Mouse (Mus musculus) liver, embryonic 14.5 days (tissue): Measurements from ENCODE around the gene Adam17. TPM values are rescaled to one million over a fixed set of nuclear protein-coding genes. Genes with fewer than 3 reads are reported as not detected.

ENCODE experiments used
- ATAC-seq: fragments of 200-750 bp; cut with Nextera tagmentation; 2 replicates; pipeline ENCODE4 v1.8.0; 2017; ENCODE audit warnings: moderate number of reproducible peaks, mild to moderate bottlenecking, moderate library complexity; ENCODE audit not compliant: insufficient read depth
- DNase-seq, 3 experiments: peaks; one replicate each; pipeline ENCODE4 v3.0.0-alpha.2; 2012 to 2013; ENCODE audit warnings: low read depth in 3 of 3, low spot score in 3 of 3
- H3K27ac ChIP-seq: fragments of 300-500 bp; sonication (generic); 2 replicates; pipeline ENCODE4 v1.5.1; 2014; ENCODE audit warnings: moderate library complexity, mild to moderate bottlenecking, control low read depth, inconsistent platforms
- H3K27me3 ChIP-seq: fragments of 300-500 bp; sonication (generic); 2 replicates; pipeline ENCODE4 v1.6.1; 2014; ENCODE audit warnings: mild to moderate bottlenecking, low read length, moderate library complexity; ENCODE audit not compliant: control insufficient read depth, insufficient read depth
- H3K36me3 ChIP-seq: fragments of 300-500 bp; sonication (generic); replicated peaks from 2 replicates; pipeline ENCODE4 v1.6.1; 2014; ENCODE audit warnings: low read depth; ENCODE audit not compliant: control insufficient read depth, insufficient read depth
- H3K4me1 ChIP-seq, 2 experiments: fragments of 200-500 bp in 1 of 2; fragments of 300-500 bp in 1 of 2; sonication (generic) in 1 of 2; replicated peaks; 2 replicates each; pipeline ENCODE4 v1.6.1; 2012 to 2014; ENCODE audit warnings: antibody characterized with exemption in 1 of 2, inconsistent platforms in 1 of 2, low read length in 1 of 2; ENCODE audit not compliant: control insufficient read depth in 2 of 2, insufficient read depth in 2 of 2
- H3K4me2 ChIP-seq: fragments of 300-500 bp; sonication (generic); 2 replicates; pipeline ENCODE4 v1.6.1; 2014; ENCODE audit warnings: low read depth, mild to moderate bottlenecking, control low read depth, moderate library complexity
- H3K4me3 ChIP-seq, 2 experiments: fragments of 200-500 bp in 1 of 2; fragments of 300-500 bp in 1 of 2; sonication (generic) in 1 of 2; 2 replicates each; pipeline ENCODE4 v1.5.1; 2012 to 2014; ENCODE audit warnings: low read depth in 2 of 2, low read length in 2 of 2, mild to moderate bottlenecking in 2 of 2, control low read depth in 1 of 2, inconsistent platforms in 1 of 2, moderate library complexity in 1 of 2; ENCODE audit not compliant: insufficient read depth in 1 of 2
- H3K9ac ChIP-seq: fragments of 300-500 bp; sonication (generic); replicated peaks from 2 replicates; pipeline ENCODE4 v1.6.1; 2014; ENCODE audit warnings: mild to moderate bottlenecking, control low read depth, moderate library complexity
- H3K9me3 ChIP-seq: fragments of 300-500 bp; sonication (generic); 2 replicates; pipeline ENCODE4 v1.6.1; 2016; ENCODE audit warnings: low read length, mixed read lengths; ENCODE audit not compliant: control insufficient read depth
- CTCF ChIP-seq: IDR thresholded peaks from 2 replicates; pipeline ENCODE4 v1.5.1; 2016; ENCODE audit warnings: antibody characterized with exemption, low read depth, control low read depth
- EP300 ChIP-seq: IDR thresholded peaks from 2 replicates; pipeline ENCODE4 v1.6.1; 2016; ENCODE audit warnings: antibody characterized with exemption, low read depth
- WGBS: fragments of 180-500 bp; shearing (Covaris S2); extraction: QIAGEN DNeasy Blood & Tissue Kit; methylation state at CpG from one replicate; pipeline ENCODE4 v1.1.7; 2014; ENCODE audit not compliant: insufficient replicate concordance; 5-methylcytosine and 5-hydroxymethylcytosine counted together
- polyA plus RNA-seq, 2 experiments: library from polyadenylated mRNA; depleted of rRNA in 1 of 2; stranded (reverse) in 1 of 2; unstranded in 1 of 2; fragments of >200 nt; fragmentation: Nextera tagmentation in 1 of 2; extraction: Ambion mirVana in 1 of 2; gene quantifications; 2 replicates each; pipeline versions ENCODE4 v1.2.1 to v1.2.3; 2012 to 2014

The Adam17 gene
- polyA plus RNA-seq, 2 experiments = 9.4 to 14.0 TPM

GRCm38 (mm10) chr12:21322296-21322695 is 51.1 kb downstream of the Adam17 start:
- 80% methylated on average over 4 of the region's 4 CpGs for WGBS
- H3K27me3 ChIP-seq = no peaks in the 10 kb centered on the region
- no peak overlapping the region for H3K4me2 ChIP-seq
- no peak for ATAC-seq
- no peak overlapping the region for H3K4me3 ChIP-seq
- no peak overlapping the region for H3K27ac ChIP-seq
- H3K4me1 ChIP-seq = peaks cover 0 to 3% of the 10 kb centered on the region in 2 experiments; a peak in 2 of 4 replicates
- no peak for TF ChIP-seq EP300
- H3K9me3 ChIP-seq = no peaks in the 10 kb centered on the region
- peaks cover 22% of the 10 kb centered on the region for H3K36me3 ChIP-seq
- no peak overlapping the region for H3K9ac ChIP-seq
- no peak for DNase-seq

- Histone ChIP-seq H3K4me2 (no peak overlapping the region), H3K27ac (no peak overlapping the region), H3K4me3 (no peak overlapping the region), H3K36me3 (peaks cover 18% of the 10 kb centered on the region), H3K27me3 (no peaks in the 10 kb centered on the region), H3K9me3 (no peaks in the 10 kb centered on the region), H3K4me1 (peaks cover 7 to 9% of the 10 kb centered on the region in 2 experiments), H3K9ac (no peak overlapping the region)
- WGBS = 74% methylated on average over 9 of the region's 9 CpGs
- ATAC-seq (no peak), DNase-seq (no peak)
- TF ChIP-seq CTCF = no peak
- TF ChIP-seq EP300 = no peak
Measured at GRCm38 (mm10) chr12:21321170-21321569, 52.3 kb downstream of the Adam17 start.

DNA sequence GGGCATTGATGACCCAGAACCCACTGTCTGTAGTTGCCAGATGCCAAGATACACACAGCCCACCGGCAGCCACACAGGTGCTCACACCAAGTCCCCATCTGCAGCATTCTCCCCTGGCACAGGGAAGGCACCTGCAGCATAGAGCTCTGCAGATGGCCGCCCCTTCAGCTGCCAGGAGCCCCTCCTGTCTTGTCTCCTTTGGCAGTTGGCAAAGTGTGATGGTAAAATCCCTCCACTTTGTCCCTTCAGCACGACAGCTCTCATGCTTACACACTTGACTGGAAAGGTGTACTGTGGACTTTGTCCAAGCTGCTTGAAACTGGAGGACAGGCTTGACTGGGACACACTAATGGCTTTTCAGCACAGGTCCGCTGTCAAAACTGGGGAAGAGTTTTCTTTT is 53.1 kb downstream of the Adam17 start:
- 75% methylated on average over 4 of the region's 4 CpGs for WGBS
- Histone ChIP-seq H3K27ac (no peak overlapping the region), H3K27me3 (no peaks in the 10 kb centered on the region), H3K4me2 (no peak overlapping the region), H3K4me1 (peaks cover 7 to 12% of the 10 kb centered on the region in 2 experiments), H3K4me3 (no peak overlapping the region), H3K9ac (no peak overlapping the region), H3K36me3 (peaks cover 13% of the 10 kb centered on the region), H3K9me3 (no peaks in the 10 kb centered on the region)
- ATAC-seq (no peak), DNase-seq (no peak)
- TF ChIP-seq CTCF (no peak), EP300 (no peak)

- H3K4me3 ChIP-seq = no peak overlapping the region
- DNase-seq (peak; percentile 47 to 50 (median 49)), ATAC-seq (no peak)
- peaks cover 7 to 12% of the 10 kb centered on the region in 2 experiments for H3K4me1 ChIP-seq
- no peak overlapping the region for H3K4me2 ChIP-seq
- WGBS = 71% methylated on average over 12 of the region's 12 CpGs
- H3K9me3 ChIP-seq = no peaks in the 10 kb centered on the region
- TF ChIP-seq EP300 = no peak
- peak; percentile 87 for TF ChIP-seq CTCF
- H3K27me3 ChIP-seq = no peaks in the 10 kb centered on the region
- no peak overlapping the region for H3K9ac ChIP-seq
- H3K27ac ChIP-seq = no peak overlapping the region
- H3K36me3 ChIP-seq = peaks cover 8% of the 10 kb centered on the region; the same call in 1 of the 2 replicates
Measured at GRCm38 (mm10) chr12:21318143-21318895, 55.1 kb downstream of the Adam17 start.

DNA sequence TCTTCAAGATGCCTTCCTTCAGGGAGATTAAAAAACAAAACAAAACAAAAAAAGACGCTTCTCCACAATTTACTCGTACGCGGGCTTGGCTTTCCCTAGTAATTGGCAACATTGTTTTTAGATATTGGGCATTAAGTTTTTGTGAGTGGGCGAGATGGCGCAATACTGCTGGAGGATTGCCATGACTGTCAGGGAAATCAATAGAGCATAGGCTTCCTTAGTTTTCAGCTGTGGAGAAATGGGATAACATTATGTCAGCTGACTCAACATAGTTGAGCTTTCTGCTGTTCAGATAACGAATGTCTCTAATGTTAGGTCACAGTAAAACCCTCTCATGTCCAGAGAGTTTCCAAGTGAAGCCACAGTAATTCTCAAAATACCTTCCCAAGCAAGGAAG is 56.6 kb downstream of the Adam17 start:
- peak overlapping the region; percentile 79 for H3K9ac ChIP-seq
- H3K27me3 ChIP-seq = no peaks in the 10 kb centered on the region
- peaks cover 7 to 12% of the 10 kb centered on the region in 2 experiments for H3K4me1 ChIP-seq
- peak overlapping the region; percentile 84 to 88 for H3K4me3 ChIP-seq
- ATAC-seq (no peak), DNase-seq (peak in 1 of 3 experiments; percentile 11)
- no peaks in the 10 kb centered on the region for H3K9me3 ChIP-seq
- peaks cover 8% of the 10 kb centered on the region for H3K36me3 ChIP-seq
- 35% methylated on average over 7 of the region's 7 CpGs for WGBS
- no peak overlapping the region; the same call in 1 of the 2 replicates for H3K27ac ChIP-seq
- TF ChIP-seq CTCF (no peak), EP300 (no peak)
- H3K4me2 ChIP-seq = peak overlapping the region; percentile 93
